12 mouse cellular contexts compared by ENCODE assay signal in the genomic region with DNA sequence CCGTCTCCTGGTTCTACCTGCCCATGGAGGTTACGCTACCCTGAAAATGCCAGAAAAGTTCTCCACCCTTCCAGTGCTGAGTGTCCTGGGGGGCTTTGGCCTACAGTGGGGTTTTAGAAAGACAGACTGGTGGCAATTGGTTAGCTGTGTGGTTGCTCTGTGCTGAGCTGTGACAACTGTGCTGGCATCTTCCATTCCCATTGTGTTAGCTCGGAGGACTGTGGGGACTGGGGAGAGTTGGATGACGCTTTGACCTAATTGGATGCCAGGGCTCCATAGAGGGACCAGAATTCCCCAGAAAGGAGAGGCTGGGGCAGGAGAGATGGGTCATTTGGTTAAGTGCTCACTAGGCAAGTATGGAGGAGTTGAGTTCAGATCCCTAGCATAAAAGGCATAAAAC. TPM values are rescaled to one million over a fixed set of nuclear protein-coding genes. Genes with fewer than 3 reads are reported as not detected.
"Had no signal": no experiment of that assay in that cellular context is flagged by ENCODE, and none has a peak within 500 bp of the region (broad histone marks: within the 10 kb centered on the region; RNA-seq: fewer than 3 reads in every experiment).

No protein-coding gene starts in this region.

- DNase-seq: kidney, adult 8-10 months; retina, postnatal 1 day; thymus, adult 2 months; thymus, postnatal 25 days had no signal

- ATAC-seq: intestine, postnatal 0 days; midbrain, embryonic 16.5 days had no signal

- H3K27ac ChIP-seq: midbrain, embryonic 12.5 days; neural tube, embryonic 13.5 days; stomach, embryonic 15.5 days had no signal

- H3K9me3 ChIP-seq: limb, embryonic 13.5 days; midbrain, embryonic 12.5 days; neural tube, embryonic 13.5 days; stomach, embryonic 15.5 days had no signal

- H3K4me3 ChIP-seq: limb, embryonic 13.5 days; midbrain, embryonic 12.5 days; neural tube, embryonic 13.5 days; stomach, embryonic 15.5 days had no signal

- H3K27me3 ChIP-seq: limb, embryonic 13.5 days; midbrain, embryonic 12.5 days; neural tube, embryonic 13.5 days; stomach, embryonic 15.5 days had no signal

- H3K4me2 ChIP-seq: limb, embryonic 13.5 days; liver, embryonic 11.5 days; midbrain, embryonic 12.5 days; neural tube, embryonic 13.5 days; stomach, embryonic 15.5 days had no signal

- H3K9ac ChIP-seq: midbrain, embryonic 12.5 days; neural tube, embryonic 13.5 days; stomach, embryonic 15.5 days had no signal

RNA-seq across cellular contexts. Expression of a gene that starts 13.3 kb away (rescaled TPM):
- total RNA-seq: megakaryocyte-erythroid progenitor cell, adult 5-6 weeks had no signal
